ENCODE assay signal across 19 mouse cellular contexts in the genomic region with DNA sequence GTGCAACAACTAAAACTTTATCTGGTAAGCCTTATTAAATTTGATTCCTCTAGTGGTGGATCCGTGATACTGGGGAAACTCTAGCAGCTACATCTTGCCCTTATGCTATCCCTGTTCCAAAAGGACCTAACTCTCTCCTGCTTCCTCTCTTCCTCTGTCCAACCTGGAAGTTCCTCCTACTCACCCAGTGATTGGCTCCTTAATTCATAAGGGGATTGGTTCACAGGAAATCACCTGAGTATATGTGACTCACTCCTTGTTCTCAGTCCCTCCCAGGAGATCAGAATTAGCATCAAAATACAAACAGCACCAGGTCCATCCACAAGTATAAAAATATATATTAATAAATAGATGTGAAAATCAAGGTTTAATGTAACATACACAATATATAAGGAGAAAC. TPM values are rescaled to one million over a fixed set of nuclear protein-coding genes. Genes with fewer than 3 reads are reported as not detected.
"Had no signal": no experiment of that assay in that cellular context is flagged by ENCODE, and none has a peak within 500 bp of the region (broad histone marks: within the 10 kb centered on the region; RNA-seq: fewer than 3 reads in every experiment).

No protein-coding gene starts in this region.

- H3K9me3 ChIP-seq: limb, embryonic 10.5 days; limb, embryonic 13.5 days; liver, embryonic 12.5 days; liver, embryonic 15.5 days; lung, embryonic 15.5 days; megakaryocyte, embryonic 14.5 days; midbrain, embryonic 10.5 days; midbrain, embryonic 13.5 days had no signal

- H3K36me3 ChIP-seq: limb, embryonic 10.5 days; limb, embryonic 13.5 days; liver, embryonic 12.5 days; liver, embryonic 15.5 days; lung, embryonic 15.5 days; midbrain, embryonic 10.5 days; midbrain, embryonic 13.5 days had no signal

- DNase-seq: kidney, adult 9 months; kidney, postnatal 14 days; kidney, postnatal 4 days; liver; lung, adult 18-20 months; lung, postnatal 10 days; lung, postnatal 36 days; thymus, adult 18-20 months; thymus, postnatal 4 days had no signal

- H3K4me2 ChIP-seq: limb, embryonic 13.5 days; liver, embryonic 12.5 days; liver, embryonic 15.5 days; lung, embryonic 15.5 days; midbrain, embryonic 13.5 days had no signal

- ATAC-seq: liver, embryonic 12.5 days; midbrain, embryonic 13.5 days; midbrain, embryonic 16.5 days had no signal

- H3K9ac ChIP-seq: limb, embryonic 13.5 days; liver, embryonic 12.5 days; liver, embryonic 15.5 days; lung, embryonic 15.5 days; midbrain, embryonic 13.5 days had no signal

- H3K27me3 ChIP-seq: limb, embryonic 13.5 days; liver, embryonic 12.5 days; liver, embryonic 15.5 days; lung, embryonic 15.5 days; megakaryocyte, embryonic 14.5 days; midbrain, embryonic 13.5 days had no signal

- H3K4me3 ChIP-seq: limb, embryonic 10.5 days; limb, embryonic 13.5 days; liver, embryonic 12.5 days; liver, embryonic 15.5 days; lung, embryonic 15.5 days; megakaryocyte, embryonic 14.5 days; midbrain, embryonic 10.5 days; midbrain, embryonic 13.5 days had no signal

- H3K27ac ChIP-seq: limb, embryonic 10.5 days; limb, embryonic 13.5 days; liver, embryonic 12.5 days; liver, embryonic 15.5 days; lung, embryonic 15.5 days; midbrain, embryonic 10.5 days; midbrain, embryonic 13.5 days had no signal

- H3K4me1 ChIP-seq: limb, embryonic 10.5 days; limb, embryonic 13.5 days; liver, embryonic 12.5 days; liver, embryonic 15.5 days; lung, embryonic 15.5 days; megakaryocyte, embryonic 14.5 days; midbrain, embryonic 10.5 days; midbrain, embryonic 13.5 days had no signal

RNA-seq across cellular contexts. Expression of a gene that starts 20.9 kb away (rescaled TPM):
- total RNA-seq: monocyte, adult 5-6 weeks had no signal
